Mouse (Mus musculus) heart, embryonic 16.5 days (tissue): ENCODE measurements at regions not wholly inside any gene's neighbourhood (a gene's known extent, or its start where the extent isn't known, plus 50 kb on each side); places are given as distances from the start of the nearest gene placed in this dataset.
A peak's percentile ranks its signal among the peaks of the same experiment; 100 is the strongest.

Experiments used
- ATAC-seq: fragments of 200-750 bp; cut with Nextera tagmentation; replicated peaks from 2 replicates; pipeline ENCODE4 v1.8.0; 2017; ENCODE audit warnings: moderate number of reproducible peaks; ENCODE audit not compliant: insufficient read depth, low FRiP score; ENCODE audit errors: extremely low read depth
- H3K27ac ChIP-seq: fragments of 300-500 bp; sonication (generic); 2 replicates; pipeline ENCODE4 v1.5.1; 2014; ENCODE audit warnings: mild to moderate bottlenecking, low read length, control low read depth, moderate library complexity
- H3K27me3 ChIP-seq: fragments of 300-500 bp; sonication (generic); 2 replicates; pipeline ENCODE4 v1.6.1; 2014; ENCODE audit warnings: low read length, mixed read lengths; ENCODE audit not compliant: control insufficient read depth, insufficient read depth
- H3K36me3 ChIP-seq: fragments of 300-500 bp; sonication (generic); 2 replicates; pipeline ENCODE4 v1.6.1; 2014; ENCODE audit not compliant: control insufficient read depth, insufficient read depth
- H3K4me1 ChIP-seq: fragments of 300-500 bp; sonication (generic); 2 replicates; pipeline ENCODE4 v1.6.1; 2014; ENCODE audit warnings: low read length, mixed read lengths; ENCODE audit not compliant: control insufficient read depth, insufficient read depth
- H3K4me2 ChIP-seq: fragments of 300-500 bp; sonication (generic); 2 replicates; pipeline ENCODE4 v1.6.1; 2014; ENCODE audit warnings: low read depth, mild to moderate bottlenecking, control low read depth, low read length
- H3K4me3 ChIP-seq: fragments of 300-500 bp; sonication (generic); 2 replicates; pipeline ENCODE4 v1.5.1; 2014; ENCODE audit warnings: mild to moderate bottlenecking, control low read depth, low read length
- H3K9ac ChIP-seq: fragments of 300-500 bp; sonication (generic); 2 replicates; pipeline ENCODE4 v1.6.1; 2014; ENCODE audit warnings: low read length, control low read depth
- H3K9me3 ChIP-seq: fragments of 300-500 bp; sonication (generic); replicated peaks from 2 replicates; pipeline ENCODE4 v1.6.1; 2016; ENCODE audit warnings: low read length; ENCODE audit not compliant: control insufficient read depth
- WGBS: fragments of 180-500 bp; shearing (Covaris S2); extraction: QIAGEN DNeasy Blood & Tissue Kit; methylation state at CpG from one replicate; pipeline ENCODE4 v1.1.7; 2014; 5-methylcytosine and 5-hydroxymethylcytosine counted together

GRCm38 (mm10) chr2:128428651-128429633, 162.1 kb upstream of the Spdye4c start:
- Histone ChIP-seq H3K9ac (peak overlapping the region; percentile 59), H3K4me1 (peaks cover 27% of the 10 kb centered on the region), H3K9me3 (no peaks in the 10 kb centered on the region), H3K4me3 (peak overlapping the region; percentile 47), H3K27ac (peak overlapping the region; percentile 81), H3K27me3 (no peaks in the 10 kb centered on the region), H3K36me3 (no peaks in the 10 kb centered on the region), H3K4me2 (peak overlapping the region; percentile 59)
- 16% methylated on average over 18 of the region's 18 CpGs for WGBS
- ATAC-seq: peak; percentile 57

- ATAC-seq: no peak
- peak overlapping the region; percentile 81 for H3K27ac ChIP-seq
- no peak overlapping the region; the same call in 1 of the 2 replicates for H3K9ac ChIP-seq
- H3K4me2 ChIP-seq: peak overlapping the region; percentile 59
- H3K36me3 ChIP-seq: no peaks in the 10 kb centered on the region
- H3K27me3 ChIP-seq: no peaks in the 10 kb centered on the region
- WGBS: 51% methylated on average over 7 of the region's 7 CpGs
- H3K4me3 ChIP-seq: peak overlapping the region; percentile 47; the same call in 1 of the 2 replicates
- no peaks in the 10 kb centered on the region for H3K9me3 ChIP-seq
- peaks cover 27% of the 10 kb centered on the region for H3K4me1 ChIP-seq
These were observed 161.2 kb upstream of the Spdye4c start for GRCm38 (mm10) chr2:128429786-128430185.

GRCm38 (mm10) chr2:128430776-128431291, 160.2 kb upstream of the Spdye4c start:
- Histone ChIP-seq H3K4me2 (no peak overlapping the region), H3K4me3 (no peak overlapping the region), H3K9me3 (no peaks in the 10 kb centered on the region), H3K27ac (peak overlapping the region; percentile 26; the same call in 1 of the 2 replicates), H3K36me3 (no peaks in the 10 kb centered on the region), H3K27me3 (no peaks in the 10 kb centered on the region), H3K9ac (no peak overlapping the region), H3K4me1 (peaks cover 27% of the 10 kb centered on the region)
- 57% methylated on average over 9 of the region's 9 CpGs for WGBS
- ATAC-seq: no peak

GRCm38 (mm10) chr2:128431751-128432150, 159.3 kb upstream of the Spdye4c start:
- Histone ChIP-seq H3K4me1 (peaks cover 27% of the 10 kb centered on the region), H3K4me3 (no peak overlapping the region), H3K9me3 (no peaks in the 10 kb centered on the region), H3K36me3 (no peaks in the 10 kb centered on the region), H3K4me2 (no peak overlapping the region), H3K27me3 (no peaks in the 10 kb centered on the region), H3K27ac (no peak overlapping the region), H3K9ac (no peak overlapping the region)
- no peak for ATAC-seq
- WGBS: 73% methylated on average over 4 of the region's 4 CpGs

GRCm38 (mm10) chr2:128432741-128433140, 158.3 kb upstream of the Spdye4c start:
- 82% methylated on average over 3 of the region's 3 CpGs for WGBS
- Histone ChIP-seq H3K27me3 (no peaks in the 10 kb centered on the region), H3K4me1 (peaks cover 27% of the 10 kb centered on the region), H3K9me3 (no peaks in the 10 kb centered on the region), H3K9ac (no peak overlapping the region), H3K4me2 (no peak overlapping the region), H3K27ac (no peak overlapping the region), H3K4me3 (no peak overlapping the region), H3K36me3 (no peaks in the 10 kb centered on the region)
- no peak for ATAC-seq

- Histone ChIP-seq H3K4me1 (peaks cover 21% of the 10 kb centered on the region), H3K4me3 (no peak overlapping the region), H3K4me2 (no peak overlapping the region), H3K36me3 (no peaks in the 10 kb centered on the region), H3K27ac (no peak overlapping the region), H3K9me3 (no peaks in the 10 kb centered on the region), H3K27me3 (no peaks in the 10 kb centered on the region), H3K9ac (no peak overlapping the region)
- WGBS: 77% methylated on average over 9 of the region's 9 CpGs
- ATAC-seq: no peak
These were observed 157.4 kb upstream of the Spdye4c start for GRCm38 (mm10) chr2:128433553-128434081.

GRCm38 (mm10) chr2:128434200-128434977, 156.6 kb upstream of the Spdye4c start:
- H3K9ac ChIP-seq: no peak overlapping the region
- 65% methylated on average over 11 of the region's 11 CpGs for WGBS
- H3K4me1 ChIP-seq: peaks cover 14% of the 10 kb centered on the region
- H3K27me3 ChIP-seq: no peaks in the 10 kb centered on the region
- H3K27ac ChIP-seq: no peak overlapping the region
- no peak for ATAC-seq
- H3K4me2 ChIP-seq: no peak overlapping the region
- no peaks in the 10 kb centered on the region for H3K9me3 ChIP-seq
- H3K4me3 ChIP-seq: no peak overlapping the region
- H3K36me3 ChIP-seq: no peaks in the 10 kb centered on the region

- H3K4me2 ChIP-seq: no peak overlapping the region
- peaks cover 6% of the 10 kb centered on the region; the same call in 1 of the 2 replicates for H3K4me1 ChIP-seq
- no peak for ATAC-seq
- H3K4me3 ChIP-seq: no peak overlapping the region
- no peak overlapping the region for H3K27ac ChIP-seq
- H3K9ac ChIP-seq: no peak overlapping the region
- 95% methylated on average over 3 of the region's 3 CpGs for WGBS
- H3K36me3 ChIP-seq: no peaks in the 10 kb centered on the region
- H3K9me3 ChIP-seq: no peaks in the 10 kb centered on the region
- H3K27me3 ChIP-seq: no peaks in the 10 kb centered on the region
These were observed 154.6 kb upstream of the Spdye4c start for GRCm38 (mm10) chr2:128436378-128436777.
